Mouse (Mus musculus) subcutaneous adipose tissue, adult 2 months (tissue): ENCODE data around the gene Hsd3b6. TPM values are rescaled to one million over a fixed set of nuclear protein-coding genes. Genes with fewer than 3 reads are reported as not detected.

Experiments
- polyA plus RNA-seq: library from polyadenylated mRNA; depleted of rRNA; stranded (reverse); fragments of >200 nt; gene quantifications from 2 replicates; pipeline ENCODE4 v1.2.3, GENCODE M21; 2012; ENCODE audit warnings: low replicate concordance; rRNA removed

Hsd3b6 gene
- polyA plus RNA-seq: not detected in 2 replicates

GRCm38 (mm10) chr3:98814101-98814670 is at the start of gene Hsd3b6:
Gene Hsd3b6 (minus strand): TSS chr3:98814443.

GRCm38 (mm10) chr3:98859576-98859975 is 45.3 kb upstream of the Hsd3b6 start, which contains the start of gene Hsd3b1:
Gene Hsd3b1 (minus strand): TSS chr3:98859794.

Other genes starting within 250 kb of the Hsd3b6 start
- not detected in 2 replicates for gene Gm10681, start 225.6 kb downstream of the Hsd3b6 start, polyA plus RNA-seq
- gene Hsd3b5, start 184.2 kb downstream of the Hsd3b6 start, polyA plus RNA-seq: not detected in 2 replicates
- not detected in 2 replicates for gene Hsd3b2, start 89.9 kb downstream of the Hsd3b6 start, polyA plus RNA-seq
- not detected in 2 replicates for gene Hsd3b3, start 51.3 kb downstream of the Hsd3b6 start, polyA plus RNA-seq
- 0.11 TPM in 1 of 2 replicates, not detected in the other for gene Hsd3b1, start 45.4 kb upstream of the Hsd3b6 start, polyA plus RNA-seq
- not detected in 2 replicates for gene Hao2, start 78.8 kb upstream of the Hsd3b6 start, polyA plus RNA-seq